Mouse (Mus musculus) liver, adult (tissue): ENCODE results near the gene Fam43b.

ENCODE experiments used
- GATA4 ChIP-seq: IDR thresholded peaks from 2 replicates; pipeline ENCODE4 v1.6.1; 2014; ENCODE audit warnings: mild to moderate bottlenecking, low read length; ENCODE audit not compliant: insufficient replicate concordance

The Fam43b gene

DNA sequence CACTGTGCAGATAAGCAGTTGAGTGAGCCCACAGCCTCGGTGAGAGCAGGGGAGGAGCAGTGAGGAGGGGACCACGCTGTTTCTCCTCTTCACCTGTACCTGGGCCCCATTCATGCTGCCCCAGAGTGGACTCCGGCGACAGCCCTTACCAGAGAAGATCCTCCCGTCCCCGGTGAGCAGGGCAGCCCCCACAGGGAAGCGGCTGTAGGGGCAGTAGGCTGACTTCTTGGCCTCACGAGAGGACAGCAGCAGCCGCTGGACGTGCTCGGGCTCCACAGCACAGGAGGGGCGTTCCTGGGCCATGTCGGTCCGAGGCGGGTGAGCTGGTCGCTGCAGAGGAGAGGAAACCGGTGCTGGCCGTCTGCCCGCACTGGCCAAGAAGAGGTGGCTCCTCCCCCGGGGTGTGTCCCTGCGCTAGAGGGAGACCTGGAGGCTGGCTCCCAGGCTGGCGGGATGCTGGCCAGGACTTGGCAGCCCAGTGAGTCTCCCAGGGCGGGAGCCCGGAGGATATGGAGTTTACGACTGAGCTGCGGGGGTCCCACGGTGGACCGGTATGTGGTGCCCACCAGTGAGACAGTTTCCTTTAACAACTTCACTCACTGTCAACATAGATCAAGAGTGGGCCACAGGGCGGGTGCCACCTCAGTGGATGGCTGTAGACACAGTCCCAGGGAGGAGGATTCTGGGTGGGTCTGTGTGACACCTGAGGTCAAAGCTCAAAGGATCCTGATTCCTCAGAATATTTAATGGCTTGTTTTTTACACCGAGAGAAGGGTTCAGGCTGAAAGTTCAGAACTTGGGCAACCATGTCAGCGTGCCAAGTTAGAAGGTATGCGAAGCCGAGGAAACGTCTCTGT lies 28.5 kb downstream of the Fam43b start, which contains the start of gene Cda:
TSS of gene Cda (minus strand) at position 352 of the 857 bp plus-strand sequence.
- no peak; the same call in 1 of the 2 replicates for TF ChIP-seq GATA4

DNA sequence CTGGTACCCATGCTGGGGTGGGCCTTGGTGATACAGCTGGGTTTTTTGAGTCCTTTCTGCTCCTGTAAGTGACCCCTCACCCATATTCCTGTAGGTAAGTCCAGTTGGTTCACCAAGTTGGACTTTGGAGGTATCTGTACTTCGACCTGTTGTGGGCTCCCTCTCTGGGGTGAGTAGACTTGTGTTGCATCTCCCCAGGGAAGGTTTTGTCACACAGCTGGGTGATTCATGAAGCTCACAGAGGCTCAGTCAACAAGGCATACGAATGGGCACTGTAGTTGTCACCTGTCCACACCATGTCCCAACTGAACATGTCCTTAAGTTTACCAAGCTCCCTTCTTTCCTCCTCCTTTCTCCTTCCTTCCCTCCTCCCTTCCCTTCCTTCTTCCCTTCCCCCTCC lies 29.8 kb downstream of the Fam43b start:
- no peak for TF ChIP-seq GATA4

DNA sequence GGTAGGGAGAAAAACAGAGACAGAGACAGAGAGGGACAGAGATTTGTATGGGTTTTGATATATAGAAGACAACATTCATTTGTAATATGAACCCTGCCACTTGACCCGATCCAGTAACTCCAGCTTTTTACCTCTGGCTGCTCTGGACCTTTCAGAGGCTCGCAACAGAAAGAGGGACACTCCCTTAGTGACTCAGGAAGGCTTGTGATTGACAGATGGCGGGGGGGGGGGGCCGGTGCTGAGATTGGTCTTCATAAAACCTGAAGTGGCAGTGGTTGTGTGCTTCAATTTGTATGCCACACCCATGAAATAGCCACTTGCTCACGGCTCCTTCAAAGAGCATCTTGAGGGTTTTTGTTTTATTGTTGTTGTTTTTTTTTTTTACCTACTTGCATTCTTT lies 32.8 kb downstream of the Fam43b start:
- no peak for TF ChIP-seq GATA4

DNA sequence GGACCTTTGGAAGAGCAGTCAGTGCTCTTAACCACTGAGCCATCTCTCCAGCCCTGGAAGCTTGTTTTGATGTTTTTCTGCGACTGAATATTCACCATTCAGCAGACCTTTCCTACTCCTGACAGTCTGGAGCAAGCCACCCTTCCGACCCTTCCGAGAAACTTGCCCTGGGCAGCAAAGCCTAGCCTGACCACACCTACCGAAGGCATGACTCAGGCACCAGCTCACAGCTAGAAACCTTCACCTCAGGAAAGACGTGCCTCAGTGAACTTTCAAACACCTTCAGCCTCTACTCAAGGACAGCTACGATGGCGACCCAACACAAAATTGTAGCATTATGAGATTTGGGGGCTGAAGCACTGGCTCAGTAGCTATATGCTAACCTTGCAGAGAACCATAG lies 33.4 kb downstream of the Fam43b start:
- no peak for TF ChIP-seq GATA4

DNA sequence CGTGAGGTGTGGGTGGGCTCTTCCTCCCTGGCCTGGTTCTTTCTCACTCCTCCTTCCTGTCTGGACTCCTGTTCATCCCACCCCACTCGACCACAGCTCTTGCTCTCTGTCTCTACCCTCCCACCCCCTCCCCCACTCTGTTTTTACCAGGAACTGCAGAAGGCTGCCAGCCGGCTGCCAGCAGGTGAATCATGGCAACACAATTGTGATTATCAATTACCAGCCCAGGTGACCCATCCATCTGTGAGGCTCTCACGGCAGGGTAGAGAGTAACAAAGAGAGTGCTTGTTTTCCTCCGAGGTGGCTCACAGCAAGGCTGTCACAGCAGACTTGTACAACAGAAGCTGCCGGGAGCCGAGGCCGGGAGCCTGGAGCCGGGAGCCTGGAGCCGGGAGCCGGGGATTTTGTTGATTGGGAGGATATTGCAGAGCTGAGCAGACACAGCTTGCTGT lies 34.9 kb downstream of the Fam43b start:
- no peak for TF ChIP-seq GATA4

DNA sequence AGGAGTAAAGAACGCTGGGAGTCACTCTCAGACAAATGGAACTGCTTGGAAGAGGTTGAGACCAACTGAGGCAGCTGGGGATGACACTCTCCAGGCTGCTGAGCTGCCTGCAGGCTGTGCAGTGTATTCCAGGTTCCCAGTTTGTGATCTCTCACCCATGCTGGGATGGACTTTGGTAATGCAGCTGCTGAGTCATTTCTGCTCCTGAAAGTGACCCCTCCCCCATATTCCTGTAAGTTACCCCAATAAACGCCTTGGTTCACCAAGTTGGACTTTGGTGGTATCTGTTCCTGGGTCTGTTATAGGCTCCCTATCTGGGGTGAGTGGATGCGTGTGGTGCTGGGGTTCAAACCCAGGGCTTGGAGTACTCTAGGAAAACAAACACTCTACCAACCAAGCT lies 38.2 kb downstream of the Fam43b start:
- TF ChIP-seq GATA4 = no peak

DNA sequence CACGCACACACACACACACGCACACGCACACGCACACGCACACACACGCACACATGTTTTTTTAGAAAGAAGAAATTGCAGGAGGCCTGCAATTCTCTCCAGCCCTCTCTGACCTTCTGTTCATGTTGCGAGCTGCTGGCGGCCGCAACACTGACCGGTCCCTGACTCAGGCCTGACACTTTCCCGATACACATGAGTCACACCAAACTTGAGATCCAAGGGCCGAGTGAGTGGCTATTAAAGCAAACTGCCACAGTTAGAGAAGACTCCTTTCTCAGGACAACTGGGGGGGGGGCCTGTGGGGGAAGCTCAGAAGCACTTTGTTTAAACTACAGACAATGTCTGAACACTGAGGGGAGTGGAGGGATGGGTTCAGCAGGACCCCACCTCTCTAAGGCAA lies 39.8 kb downstream of the Fam43b start:
- no peak for TF ChIP-seq GATA4

DNA sequence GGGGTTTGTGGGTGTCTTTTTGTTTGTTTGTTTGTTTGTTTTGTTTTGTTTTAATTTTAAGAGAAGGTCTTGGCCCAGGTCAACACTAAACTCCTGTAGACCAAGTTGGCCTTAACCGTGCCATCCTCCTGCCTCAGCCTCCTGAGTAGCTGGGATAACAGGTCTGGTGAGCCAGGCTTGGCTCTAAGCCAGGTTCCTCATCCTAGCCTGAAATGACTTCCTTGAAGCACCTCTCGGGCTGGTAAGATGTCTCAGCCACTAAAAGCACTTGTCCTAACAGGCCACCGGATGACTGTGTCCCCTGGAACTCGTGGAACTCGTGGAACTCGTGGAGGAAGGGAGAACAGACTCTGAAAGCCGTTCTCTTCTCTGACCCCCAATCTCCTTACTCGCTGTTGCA lies 40.2 kb downstream of the Fam43b start:
- no peak for TF ChIP-seq GATA4

DNA sequence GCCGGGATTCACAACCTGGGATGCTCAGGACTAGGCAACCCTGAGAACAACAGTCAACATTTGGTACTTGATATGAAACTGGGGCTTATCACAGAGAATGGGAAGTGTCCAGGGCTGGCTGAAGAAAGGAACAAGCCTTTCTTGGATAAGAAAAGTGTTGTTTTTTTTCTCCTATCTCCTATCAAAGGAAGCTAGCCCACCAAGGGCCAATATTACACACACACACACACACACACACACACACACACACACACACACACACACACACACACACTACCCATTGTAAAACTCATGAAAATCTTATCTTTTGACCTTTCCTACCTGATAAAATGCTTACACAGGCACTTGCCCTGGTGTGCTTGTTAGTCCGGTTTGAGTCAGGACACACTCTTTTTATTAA lies 40.8 kb downstream of the Fam43b start:
- peak; percentile 97 for TF ChIP-seq GATA4

DNA sequence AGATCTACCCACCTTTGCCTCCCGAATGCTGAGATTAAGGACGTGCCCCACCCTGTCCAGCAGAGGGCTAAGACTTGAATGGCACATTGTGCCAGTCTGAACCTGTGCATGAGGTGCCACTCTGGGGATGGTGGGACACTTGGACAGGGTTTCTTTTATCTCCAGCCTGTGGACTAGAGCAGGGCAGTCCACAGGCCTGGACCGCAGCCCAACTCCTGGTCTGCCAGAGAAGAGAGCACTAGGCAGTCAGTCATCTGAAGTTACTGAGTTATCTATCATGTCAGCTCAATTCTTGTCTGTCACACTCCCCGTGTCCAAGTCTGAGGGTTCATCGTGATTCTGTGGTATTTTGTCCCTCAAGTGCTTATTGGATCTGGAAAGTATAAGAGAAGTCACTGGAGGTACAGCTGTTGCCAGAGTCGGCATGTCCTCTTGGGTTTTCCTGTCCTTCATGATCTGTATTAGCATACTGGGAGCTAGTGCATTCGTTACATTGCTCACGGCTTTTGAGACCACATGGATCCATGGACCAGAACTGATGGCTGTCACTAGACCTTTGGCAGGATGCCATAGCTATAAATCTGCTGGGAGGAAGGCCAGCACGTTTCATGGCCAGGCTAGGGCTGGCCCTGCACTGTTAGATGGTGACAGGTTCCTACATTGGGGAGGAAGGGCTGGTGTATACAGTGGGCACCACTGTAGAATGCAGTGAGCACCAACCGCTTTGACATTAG lies 42.7 kb downstream of the Fam43b start:
- TF ChIP-seq GATA4 = no peak

DNA sequence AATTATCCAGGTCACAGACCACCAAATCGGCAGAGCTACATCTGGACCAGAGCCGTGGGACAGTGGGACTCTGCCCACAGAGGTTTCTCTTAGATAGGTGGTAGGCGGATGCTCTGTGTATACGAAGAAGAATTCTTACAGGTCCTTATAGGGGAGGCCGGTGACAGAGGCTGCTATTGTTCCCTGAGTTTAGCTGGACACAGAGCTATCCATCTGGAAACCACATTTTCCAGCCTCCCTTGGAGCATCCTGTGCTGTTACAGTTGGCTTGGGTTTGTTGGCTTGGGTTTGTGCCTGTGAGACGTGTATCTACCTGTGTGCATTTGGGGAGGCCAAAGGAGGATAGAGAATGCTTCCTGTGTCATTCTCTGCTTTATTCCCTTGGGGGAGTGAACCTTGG lies 43.6 kb downstream of the Fam43b start:
- no peak for TF ChIP-seq GATA4

DNA sequence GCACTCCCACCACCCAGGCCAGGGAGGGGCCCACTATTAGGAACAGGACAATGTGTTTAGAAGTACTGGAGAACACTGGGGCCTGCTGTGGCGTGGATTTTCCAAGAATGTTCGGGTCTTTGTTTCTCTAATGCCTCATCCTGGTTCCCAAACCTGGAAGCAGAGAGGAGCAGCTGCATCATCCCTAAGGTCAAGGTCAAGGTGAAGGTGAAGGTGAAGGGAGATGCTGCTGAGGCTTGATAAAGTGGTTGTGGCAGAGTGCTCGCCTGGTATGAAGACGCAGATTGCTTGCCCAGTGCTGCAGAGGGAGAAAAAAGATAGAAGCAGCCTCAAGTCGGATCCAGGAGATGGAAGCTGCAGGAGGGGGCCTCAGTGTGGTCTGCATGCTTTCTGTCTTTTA lies 44.5 kb downstream of the Fam43b start:
- TF ChIP-seq GATA4 = no peak

DNA sequence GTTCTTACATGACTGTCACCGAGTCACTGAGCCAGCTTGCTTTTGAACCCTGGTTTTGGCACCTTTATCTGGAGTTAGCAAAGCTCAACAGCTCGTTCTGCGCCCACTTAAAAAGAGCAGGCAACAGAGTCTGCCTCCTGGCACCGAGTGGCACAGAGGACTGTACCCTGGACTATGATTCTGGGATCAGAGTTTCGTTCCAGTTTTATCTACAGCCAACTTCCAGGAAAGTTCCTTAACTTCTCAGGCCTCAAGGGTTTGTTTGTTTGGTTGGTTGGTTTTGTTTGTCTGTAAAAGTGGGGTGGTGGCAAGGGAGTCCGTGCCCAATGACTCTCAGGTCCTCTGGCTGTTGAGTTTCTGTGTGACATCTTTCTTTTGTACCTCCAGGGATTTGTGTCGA lies 47.6 kb downstream of the Fam43b start:
- peak; percentile 51; the same call in 1 of the 2 replicates for TF ChIP-seq GATA4

DNA sequence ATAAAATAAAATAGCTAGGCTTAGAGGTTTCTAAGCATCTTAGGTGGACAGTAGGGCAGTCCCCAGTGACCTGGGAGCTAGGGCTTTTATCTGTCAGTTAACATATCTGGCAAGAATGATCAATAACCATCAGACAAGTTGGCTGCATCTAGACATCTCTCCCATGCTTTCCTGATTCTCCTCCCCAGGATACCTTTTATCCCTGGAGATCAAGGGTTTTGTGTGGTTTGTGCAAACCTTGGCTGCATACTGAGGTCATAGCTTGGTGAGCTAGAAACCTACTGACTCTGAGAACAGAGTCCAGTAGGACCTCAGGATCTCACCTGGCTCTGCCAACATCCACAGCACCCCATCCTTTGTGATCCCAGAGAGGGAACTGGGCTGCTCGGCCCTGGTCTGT lies 49.0 kb downstream of the Fam43b start:
- TF ChIP-seq GATA4 = peak; percentile 54; the same call in 1 of the 2 replicates

DNA sequence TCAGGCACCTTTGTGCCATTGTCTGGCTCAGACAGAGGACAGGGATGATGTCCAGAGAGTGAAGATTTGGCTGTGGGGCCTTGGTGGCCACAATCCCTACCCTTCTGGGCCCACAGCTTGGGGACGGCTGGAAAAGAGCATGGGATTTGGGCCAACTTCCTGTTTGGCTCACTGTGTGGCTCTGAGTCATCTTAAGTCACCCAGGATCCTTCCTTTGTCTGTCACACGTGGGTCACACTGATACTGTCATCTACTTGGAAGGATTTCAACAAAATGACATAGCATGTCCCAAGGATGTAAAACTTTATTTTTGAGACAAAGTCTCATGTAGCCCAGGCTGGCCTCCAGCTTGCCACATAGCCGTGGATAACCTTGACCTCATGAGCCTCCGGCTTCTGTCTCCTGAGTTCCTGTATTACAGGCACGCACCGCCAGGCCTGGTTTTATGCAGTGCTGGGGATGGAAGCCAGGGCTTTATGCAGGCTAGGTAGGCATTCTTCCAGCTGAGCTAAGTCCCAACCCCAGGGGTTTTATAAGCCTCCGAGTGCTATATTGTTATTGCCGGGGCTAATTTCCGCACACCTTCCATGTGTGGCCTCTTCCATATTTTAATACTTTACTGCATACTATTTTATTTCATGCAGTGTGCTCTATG lies 51.3 kb downstream of the Fam43b start:
- no peak; the same call in 1 of the 2 replicates for TF ChIP-seq GATA4
